Mouse (Mus musculus) olfactory bulb, adult 2 months (tissue): ENCODE data around the gene Fry.

ENCODE experiments used
- CTCF ChIP-seq: fragments of 200-500 bp; IDR thresholded peaks from 2 replicates; pipeline ENCODE4 v1.5.1; 2012; ENCODE audit warnings: low read depth, mild to moderate bottlenecking, low read length, moderate library complexity; ENCODE audit not compliant: insufficient read depth
- POLR2A ChIP-seq: fragments of 200-500 bp; IDR thresholded peaks from 2 replicates; pipeline ENCODE4 v1.6.1; 2012; ENCODE audit warnings: mild to moderate bottlenecking, low read depth, low read length, moderate library complexity; ENCODE audit not compliant: insufficient read depth

- no peak for TF ChIP-seq POLR2A
- no peak for TF ChIP-seq CTCF
Measured at GRCm38 (mm10) chr5:150485198-150485597, 366.8 kb downstream of the Fry start.
